8 mouse cellular contexts compared by ENCODE assay signal in genomic region chr14:16574925-16575721, GRCm38 (mm10).
DNase-seq lines count a peak whose midpoint lies in the region; ATAC-seq and TF ChIP-seq lines count a peak whose summit lies in the region.

No protein-coding gene starts in this region.

- peak overlapping the region; percentile 77 for H3K9ac ChIP-seq in embryonic facial prominence, embryonic 13.5 days
- no peak overlapping the region for H3K9ac ChIP-seq in intestine, postnatal 0 days (ENCODE audit: low read depth, low read length)

- intact Hi-C loops in left cerebral cortex, postnatal 36 days (cut with DNase I), result loop anchor here (10.0 kb wide), 1 partner anchor 140 kb away; no protein-coding TSS in a partner anchor

- peak; percentile 99 for DNase-seq in heart, adult 11 months
- peak; percentile 71 to 77 for DNase-seq in left cerebral cortex, postnatal 36 days (ENCODE audit: low spot score in 2 of 2)
- DNase-seq in right cerebral cortex, postnatal 25 days, result peak; percentile 65
- no peak for DNase-seq in MN1 (ENCODE audit: low spot score)

- TF ChIP-seq CTCF in intestine, postnatal 0 days (IDR thresholded peaks at IDR 0.05; ENCODE audit: low read depth), result peak; percentile 48

- peak overlapping the region; percentile 65 for H3K4me3 ChIP-seq in brown adipose tissue, adult 24 weeks (ENCODE audit: insufficient read depth, low read depth, low read length)
- H3K4me3 ChIP-seq in embryonic facial prominence, embryonic 13.5 days, result peak overlapping the region; percentile 63
- H3K4me3 ChIP-seq in intestine, postnatal 0 days (ENCODE audit: low read depth, low read length), result peak overlapping the region; percentile 52

- H3K9me3 ChIP-seq in embryonic facial prominence, embryonic 13.5 days, result no peaks in the 10 kb centered on the region
- H3K9me3 ChIP-seq in intestine, postnatal 0 days (ENCODE audit: control insufficient read depth), result no peaks in the 10 kb centered on the region

- H3K4me2 ChIP-seq in embryonic facial prominence, embryonic 13.5 days, result peak overlapping the region; percentile 83
- peak overlapping the region; percentile 82 for H3K4me2 ChIP-seq in intestine, postnatal 0 days (replicated peaks; ENCODE audit: low read depth)

- 0 out of 2 replicates have a peak, but pooled peaks cover 2% of the 10 kb centered on the region for H3K4me1 ChIP-seq in brown adipose tissue, adult 24 weeks (ENCODE audit: control insufficient read depth, insufficient read depth, insufficient read length, low read length)
- peaks cover 33% of the 10 kb centered on the region for H3K4me1 ChIP-seq in embryonic facial prominence, embryonic 13.5 days
- no peaks in the 10 kb centered on the region for H3K4me1 ChIP-seq in intestine, postnatal 0 days (replicated peaks; ENCODE audit: control insufficient read depth, insufficient read depth, low read length)

- under 1% methylated on average over 52 of the region's 52 CpGs for WGBS in embryonic facial prominence, embryonic 13.5 days
- WGBS in intestine, postnatal 0 days, result under 1% methylated on average over 52 of the region's 52 CpGs

- peak overlapping the region; percentile 86 for H3K27ac ChIP-seq in brown adipose tissue, adult 24 weeks (replicated peaks; ENCODE audit: low read depth, low read length)
- H3K27ac ChIP-seq in embryonic facial prominence, embryonic 13.5 days, result peak overlapping the region; percentile 89
- peak overlapping the region; percentile 60 for H3K27ac ChIP-seq in intestine, postnatal 0 days (ENCODE audit: low read depth, low read length)

- peaks cover 16% of the 10 kb centered on the region for H3K27me3 ChIP-seq in embryonic facial prominence, embryonic 13.5 days
- peaks cover 31% of the 10 kb centered on the region; the same call in 1 of the 2 replicates for H3K27me3 ChIP-seq in intestine, postnatal 0 days (replicated peaks; ENCODE audit: control insufficient read depth, insufficient read depth, low read length)

- no peaks in the 10 kb centered on the region for H3K36me3 ChIP-seq in embryonic facial prominence, embryonic 13.5 days
- H3K36me3 ChIP-seq in intestine, postnatal 0 days (ENCODE audit: control insufficient read depth, insufficient read depth), result no peaks in the 10 kb centered on the region

- peak; percentile 74; the same call in 1 of the 2 replicates for ATAC-seq in embryonic facial prominence, embryonic 13.5 days (ENCODE audit: insufficient number of reproducible peaks, insufficient read depth, low FRiP score, low TSS enrichment, low read depth)
- peak; percentile 67 for ATAC-seq in intestine, postnatal 0 days
- ATAC-seq in megakaryocyte-erythroid progenitor cell, adult 5-6 weeks (replicated peaks; ENCODE audit: low FRiP score, low TSS enrichment, poor library complexity, severe bottlenecking), result 0 out of 2 replicates have a peak, but pooled peaks have one; percentile 30
